Mouse (Mus musculus) heart, embryonic 15.5 days (tissue): ENCODE measurements at regions not wholly inside any gene's neighbourhood (a gene's known extent, or its start where the extent isn't known, plus 50 kb on each side); places are given as distances from the start of the nearest gene placed in this dataset.

Experiments
- ATAC-seq: fragments of 200-750 bp; cut with Nextera tagmentation; replicated peaks from 2 replicates; pipeline ENCODE4 v1.8.0; 2017; ENCODE audit warnings: low read depth, moderate TSS enrichment; ENCODE audit not compliant: insufficient number of reproducible peaks, insufficient read depth, low FRiP score
- H3K27ac ChIP-seq: fragments of 300-500 bp; sonication (generic); 2 replicates; pipeline ENCODE4 v1.5.1; 2015; ENCODE audit warnings: mild to moderate bottlenecking, inconsistent platforms
- H3K27me3 ChIP-seq: fragments of 300-500 bp; sonication (generic); 2 replicates; pipeline ENCODE4 v1.6.1; 2015; ENCODE audit warnings: inconsistent platforms
- H3K36me3 ChIP-seq: fragments of 300-500 bp; sonication (generic); 2 replicates; pipeline ENCODE4 v1.6.1; 2015; ENCODE audit warnings: mild to moderate bottlenecking, inconsistent platforms
- H3K4me1 ChIP-seq: fragments of 300-500 bp; sonication (generic); replicated peaks from 2 replicates; pipeline ENCODE4 v1.6.1; 2015; ENCODE audit warnings: inconsistent platforms
- H3K4me2 ChIP-seq: fragments of 300-500 bp; sonication (generic); 2 replicates; pipeline ENCODE4 v1.6.1; 2015; ENCODE audit warnings: inconsistent platforms, mild to moderate bottlenecking, moderate library complexity
- H3K4me3 ChIP-seq: fragments of 300-500 bp; sonication (generic); 2 replicates; pipeline ENCODE4 v1.5.1; 2015; ENCODE audit warnings: mild to moderate bottlenecking, inconsistent platforms
- H3K9ac ChIP-seq: fragments of 300-500 bp; sonication (generic); 2 replicates; pipeline ENCODE4 v1.6.1; 2015; ENCODE audit warnings: mild to moderate bottlenecking, inconsistent platforms
- H3K9me3 ChIP-seq: fragments of 300-500 bp; sonication (generic); replicated peaks from 2 replicates; pipeline ENCODE4 v1.6.1; 2016; ENCODE audit warnings: inconsistent platforms
- WGBS: fragments of 180-500 bp; shearing (Covaris S2); methylation state at CpG from one replicate; pipeline ENCODE4 v1.1.7; 2015; ENCODE audit warnings: mixed read lengths; 5-methylcytosine and 5-hydroxymethylcytosine counted together

GRCm38 (mm10) chr8:107817796-107818195 is 124.6 kb upstream of the Zfhx3 start:
- no peak for ATAC-seq

DNA sequence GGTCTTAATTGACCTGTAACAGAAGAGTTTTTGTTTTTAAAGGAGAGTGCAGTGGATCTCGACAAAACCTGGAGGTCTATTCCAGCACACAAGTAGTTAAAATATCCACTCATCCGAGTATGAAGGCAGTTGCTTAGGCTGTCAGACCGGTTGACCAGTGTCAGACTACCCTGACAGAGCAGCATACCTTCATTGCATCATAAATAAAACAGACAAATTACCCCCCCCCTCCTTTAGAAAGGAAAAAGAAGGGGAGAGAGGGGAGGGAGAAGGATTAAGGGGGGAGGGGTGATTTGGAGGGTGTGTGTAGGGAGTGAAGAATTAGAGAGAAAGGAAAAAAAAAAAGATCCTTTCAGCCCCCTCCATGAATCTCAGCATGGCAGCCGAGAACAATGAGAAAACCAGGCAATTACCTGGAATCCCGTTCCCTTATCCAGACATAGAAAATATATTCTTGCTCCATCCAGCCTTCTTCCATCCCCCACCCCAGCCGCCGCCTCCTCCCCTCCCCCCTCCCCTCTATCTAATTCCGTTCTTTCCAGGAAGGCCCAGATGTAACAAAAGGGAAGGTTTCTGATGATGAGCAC is 122.2 kb upstream of the Zfhx3 start:
- ATAC-seq = no peak
- no peaks in the 10 kb centered on the region for H3K9me3 ChIP-seq
- no peaks in the 10 kb centered on the region for H3K36me3 ChIP-seq
- H3K27me3 ChIP-seq = 0 out of 2 replicates have a peak, but pooled peaks cover under 1% of the 10 kb centered on the region
- no peak overlapping the region for H3K4me3 ChIP-seq
- H3K4me2 ChIP-seq = no peak overlapping the region
- no peak overlapping the region for H3K27ac ChIP-seq
- no peak overlapping the region for H3K9ac ChIP-seq
- WGBS = 6% methylated on average over 8 of the region's 8 CpGs
- H3K4me1 ChIP-seq = peaks cover 4% of the 10 kb centered on the region

More at GRCm38 (mm10) chr8:107817796-107818195, 124.6 kb upstream of the Zfhx3 start:
- no peaks in the 10 kb centered on the region; the same call in 1 of the 2 replicates for H3K4me1 ChIP-seq
- H3K9ac ChIP-seq = no peak overlapping the region
- H3K36me3 ChIP-seq = no peaks in the 10 kb centered on the region
- H3K4me2 ChIP-seq = no peak overlapping the region
- H3K9me3 ChIP-seq = no peaks in the 10 kb centered on the region
- no peak overlapping the region for H3K27ac ChIP-seq
- no peak overlapping the region for H3K4me3 ChIP-seq
- 0 out of 2 replicates have a peak, but pooled peaks cover 5% of the 10 kb centered on the region for H3K27me3 ChIP-seq
- 77% methylated on average over 9 of the region's 9 CpGs for WGBS

DNA sequence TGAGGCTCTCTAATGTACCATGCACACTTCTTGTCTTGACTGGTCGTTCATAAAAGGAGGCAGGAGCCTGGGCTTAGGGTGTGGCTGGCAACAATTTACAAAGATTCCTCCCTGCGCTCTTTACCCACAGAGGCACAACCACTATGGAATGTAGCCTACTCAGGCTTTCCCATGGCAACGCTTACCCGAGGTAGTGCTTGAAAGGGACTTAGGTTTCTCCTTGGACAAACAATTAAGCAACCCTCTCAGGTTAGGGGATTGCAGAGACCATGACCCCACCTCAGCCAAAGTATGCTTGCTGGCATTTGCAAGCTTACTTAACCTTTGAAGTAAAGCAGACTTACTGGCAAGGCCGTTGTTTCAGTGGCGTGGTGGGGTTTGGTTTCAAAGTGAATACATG is 120.9 kb upstream of the Zfhx3 start:
- no peak overlapping the region for H3K4me3 ChIP-seq
- no peaks in the 10 kb centered on the region for H3K9me3 ChIP-seq
- no peaks in the 10 kb centered on the region for H3K36me3 ChIP-seq
- no peak overlapping the region for H3K4me2 ChIP-seq
- peaks cover 4% of the 10 kb centered on the region for H3K4me1 ChIP-seq
- H3K27me3 ChIP-seq = no peaks in the 10 kb centered on the region
- no peak for ATAC-seq
- WGBS = 60% methylated on average over 6 of the region's 6 CpGs
- H3K27ac ChIP-seq = no peak overlapping the region
- H3K9ac ChIP-seq = no peak overlapping the region

GRCm38 (mm10) chr8:107824096-107824495 is 118.3 kb upstream of the Zfhx3 start:
- no peak for ATAC-seq
- H3K9ac ChIP-seq = no peak overlapping the region
- peak overlapping the region; percentile 25; the same call in 1 of the 2 replicates for H3K4me3 ChIP-seq

DNA sequence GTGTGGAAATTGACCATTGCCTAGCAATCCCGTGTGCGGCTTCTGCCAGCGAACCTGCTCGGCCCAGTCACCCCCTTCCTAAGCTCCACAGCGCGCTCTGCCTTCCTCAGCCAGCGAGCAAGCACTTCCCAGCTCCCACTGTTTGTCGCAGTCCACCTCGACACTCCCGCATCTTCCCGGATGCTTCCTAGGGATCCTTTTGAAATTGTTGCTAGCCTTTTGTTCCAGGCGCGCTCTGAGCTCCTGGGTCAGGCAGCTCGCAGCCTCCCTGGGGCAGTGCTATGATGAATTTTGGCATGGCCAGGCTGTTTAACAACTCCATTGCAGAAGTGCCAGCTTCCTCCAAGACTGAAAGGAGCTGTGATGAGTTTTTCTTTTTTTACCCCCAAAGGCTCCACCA is 117.8 kb upstream of the Zfhx3 start:
- peak overlapping the region; percentile 25; the same call in 1 of the 2 replicates for H3K4me3 ChIP-seq
- H3K9ac ChIP-seq = no peak overlapping the region
- no peak for ATAC-seq
- peaks cover 4% of the 10 kb centered on the region for H3K4me1 ChIP-seq
- WGBS = 7% methylated on average over 14 of the region's 14 CpGs
- no peaks in the 10 kb centered on the region for H3K36me3 ChIP-seq
- H3K4me2 ChIP-seq = peak overlapping the region; percentile 59
- H3K9me3 ChIP-seq = no peaks in the 10 kb centered on the region
- no peak overlapping the region for H3K27ac ChIP-seq
- no peaks in the 10 kb centered on the region for H3K27me3 ChIP-seq

More at GRCm38 (mm10) chr8:107824096-107824495, 118.3 kb upstream of the Zfhx3 start:
- 25% methylated on average over 7 of the region's 7 CpGs for WGBS
- H3K36me3 ChIP-seq = no peaks in the 10 kb centered on the region
- no peaks in the 10 kb centered on the region for H3K27me3 ChIP-seq
- no peaks in the 10 kb centered on the region for H3K9me3 ChIP-seq
- peak overlapping the region; percentile 59 for H3K4me2 ChIP-seq
- no peak overlapping the region for H3K27ac ChIP-seq
- peaks cover 4% of the 10 kb centered on the region for H3K4me1 ChIP-seq

- no peaks in the 10 kb centered on the region for H3K9me3 ChIP-seq
- H3K27ac ChIP-seq = no peak overlapping the region
- H3K9ac ChIP-seq = no peak overlapping the region
- no peaks in the 10 kb centered on the region for H3K36me3 ChIP-seq
- H3K27me3 ChIP-seq = no peaks in the 10 kb centered on the region
- no peak overlapping the region for H3K4me2 ChIP-seq
- peaks cover 4% of the 10 kb centered on the region for H3K4me1 ChIP-seq
- no peak overlapping the region for H3K4me3 ChIP-seq
- no peak for ATAC-seq
- WGBS = 61% methylated on average over 17 of the region's 17 CpGs
Measured at GRCm38 (mm10) chr8:107827500-107828125, 114.8 kb upstream of the Zfhx3 start.

- no peaks in the 10 kb centered on the region for H3K27me3 ChIP-seq
- no peaks in the 10 kb centered on the region for H3K9me3 ChIP-seq
- no peak overlapping the region for H3K4me3 ChIP-seq
- peaks cover 4% of the 10 kb centered on the region for H3K4me1 ChIP-seq
- no peak overlapping the region for H3K4me2 ChIP-seq
- no peaks in the 10 kb centered on the region for H3K36me3 ChIP-seq
- ATAC-seq = no peak
- H3K27ac ChIP-seq = no peak overlapping the region
- WGBS = 82% methylated on average over 5 of the region's 5 CpGs
- no peak overlapping the region for H3K9ac ChIP-seq
Measured at GRCm38 (mm10) chr8:107828541-107828940, 113.9 kb upstream of the Zfhx3 start.

GRCm38 (mm10) chr8:107833481-107833880 is 109.0 kb upstream of the Zfhx3 start:
- H3K27ac ChIP-seq = no peak overlapping the region
- H3K36me3 ChIP-seq = no peaks in the 10 kb centered on the region
- no peak overlapping the region for H3K4me2 ChIP-seq
- H3K27me3 ChIP-seq = no peaks in the 10 kb centered on the region
- no peak overlapping the region for H3K9ac ChIP-seq
- no peak for ATAC-seq
- H3K4me1 ChIP-seq = no peaks in the 10 kb centered on the region
- no peaks in the 10 kb centered on the region for H3K9me3 ChIP-seq
- WGBS = 85% methylated on average over 10 of the region's 10 CpGs
- H3K4me3 ChIP-seq = no peak overlapping the region

DNA sequence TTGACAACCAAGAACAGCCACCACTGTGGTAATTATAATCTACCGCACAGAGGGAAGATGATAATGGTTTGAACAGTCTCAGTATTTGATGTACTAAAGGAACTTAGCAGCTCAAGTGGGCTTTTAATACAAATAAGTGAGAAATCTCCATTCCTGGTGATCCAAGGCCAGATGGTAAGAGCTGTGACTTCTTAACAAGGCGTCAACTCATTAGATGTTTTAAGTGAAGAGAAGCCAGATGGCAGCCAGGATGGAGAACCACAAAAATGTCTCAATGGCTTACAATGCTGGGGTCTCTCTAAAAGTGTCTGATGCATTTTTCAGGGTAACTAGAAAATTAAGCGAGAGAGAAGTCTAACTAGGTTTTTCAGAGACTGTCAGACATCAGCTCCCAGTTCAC is 96.3 kb upstream of the Zfhx3 start:
- no peaks in the 10 kb centered on the region for H3K36me3 ChIP-seq
- H3K4me3 ChIP-seq = no peak overlapping the region
- no peak overlapping the region for H3K27ac ChIP-seq
- no peak for ATAC-seq
- WGBS = 79% methylated on average over 3 of the region's 3 CpGs
- H3K9ac ChIP-seq = no peak overlapping the region
- H3K27me3 ChIP-seq = no peaks in the 10 kb centered on the region
- no peaks in the 10 kb centered on the region for H3K4me1 ChIP-seq
- no peak overlapping the region for H3K4me2 ChIP-seq
- H3K9me3 ChIP-seq = no peaks in the 10 kb centered on the region

DNA sequence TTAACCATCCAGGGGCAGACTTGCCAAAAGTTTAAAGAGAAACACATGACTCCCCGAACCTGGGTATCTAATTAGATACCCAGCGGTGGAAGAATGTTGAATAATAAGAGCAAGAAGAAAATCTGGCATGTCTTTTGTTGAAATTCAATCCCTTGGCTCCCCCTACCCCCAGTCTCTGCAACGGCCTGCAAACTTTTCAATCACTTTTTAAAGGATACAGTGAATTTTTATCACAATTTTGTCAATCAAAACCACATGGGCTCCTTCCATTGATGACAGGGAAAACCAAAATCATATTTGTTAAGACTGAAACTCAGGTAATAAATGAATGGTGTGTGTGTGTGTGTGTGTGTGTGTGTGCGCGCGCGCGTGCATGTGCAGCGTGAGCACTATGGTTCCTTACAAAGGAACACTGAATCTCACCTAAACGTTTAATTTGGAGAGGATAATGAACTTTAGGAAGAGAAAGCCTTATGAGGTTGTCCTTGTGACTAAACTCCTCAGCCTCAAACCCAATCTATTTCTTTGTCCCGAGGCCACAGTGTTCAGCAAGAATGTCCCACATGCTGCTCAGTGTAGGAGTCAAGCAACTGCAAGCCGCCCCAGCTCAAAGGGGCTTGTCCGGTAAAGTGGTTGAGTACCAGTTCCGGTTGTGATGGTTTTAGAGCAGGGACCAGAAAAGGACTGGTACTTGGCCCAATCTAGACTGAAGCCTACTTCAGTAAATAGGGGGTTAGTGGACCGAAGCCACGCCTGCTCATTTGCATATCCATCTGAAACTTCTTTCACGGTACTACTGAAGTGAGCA is 91.0 kb upstream of the Zfhx3 start:
- H3K4me1 ChIP-seq = no peaks in the 10 kb centered on the region
- H3K27me3 ChIP-seq = no peaks in the 10 kb centered on the region
- H3K9ac ChIP-seq = no peak overlapping the region
- 77% methylated on average over 17 of the region's 17 CpGs for WGBS
- H3K4me2 ChIP-seq = no peak overlapping the region
- H3K27ac ChIP-seq = no peak overlapping the region
- no peak for ATAC-seq
- H3K4me3 ChIP-seq = no peak overlapping the region
- H3K36me3 ChIP-seq = no peaks in the 10 kb centered on the region
- H3K9me3 ChIP-seq = no peaks in the 10 kb centered on the region

DNA sequence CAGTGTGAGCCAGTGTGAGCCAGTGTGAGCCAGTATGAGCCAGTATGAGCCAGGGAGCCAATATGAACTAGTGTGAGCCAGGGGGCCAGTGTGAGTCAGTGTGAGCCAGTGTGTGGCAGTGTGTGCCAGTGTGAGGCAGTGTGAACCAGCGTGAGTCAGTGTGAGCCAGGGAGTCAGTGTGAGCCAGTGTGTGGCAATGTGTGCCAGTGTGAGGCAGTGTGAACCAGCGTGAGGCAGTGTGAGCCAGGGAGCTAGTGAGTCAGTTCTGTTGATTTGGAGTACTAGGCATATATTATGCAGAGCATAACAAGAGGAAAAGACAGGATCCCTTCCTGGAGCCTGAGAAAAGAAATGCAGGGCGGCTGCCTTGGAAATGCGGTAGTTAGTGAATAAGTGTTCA is 82.7 kb upstream of the Zfhx3 start:
- Histone ChIP-seq H3K4me3 (no peak overlapping the region), H3K27me3 (no peaks in the 10 kb centered on the region), H3K4me1 (no peaks in the 10 kb centered on the region), H3K36me3 (no peaks in the 10 kb centered on the region), H3K27ac (no peak overlapping the region), H3K9ac (no peak overlapping the region), H3K9me3 (no peaks in the 10 kb centered on the region), H3K4me2 (no peak overlapping the region)
- WGBS = 87% methylated on average over 4 of the region's 4 CpGs
- ATAC-seq = no peak
